ENCODE assay signal across 7 mouse cellular contexts in genomic region chr4:146052536-146052935, GRCm38 (mm10). TPM values are rescaled to one million over a fixed set of nuclear protein-coding genes. Genes with fewer than 3 reads are reported as not detected.
"Had no signal": no experiment of that assay in that cellular context is flagged by ENCODE, and none has a peak within 500 bp of the region (broad histone marks: within the 10 kb centered on the region; RNA-seq: fewer than 3 reads in every experiment).

No protein-coding gene starts in this region.

RNA-seq across cellular contexts. Expression of gene Zfp987, which starts 44.6 kb away (rescaled TPM):
- polyA plus RNA-seq: heart, adult 2 months; heart, embryonic 12.5 days; heart, embryonic 14.5 days; hindbrain, embryonic 10.5 days; hindbrain, embryonic 12.5 days; hindbrain, embryonic 16.5 days; kidney, embryonic 16.5 days had no signal
